Mouse (Mus musculus) stomach, postnatal 0 days (tissue): ENCODE results near the gene Wrnip1. TPM values are rescaled to one million over a fixed set of nuclear protein-coding genes. Genes with fewer than 3 reads are reported as not detected.

Source experiments
- ATAC-seq: fragments of 200-750 bp; cut with Nextera tagmentation; 2 replicates; pipeline ENCODE4 v1.8.0; 2017; ENCODE audit not compliant: low FRiP score, low TSS enrichment
- DNase-seq: peaks from one replicate; pipeline ENCODE4 v3.0.0-alpha.2; 2016; ENCODE audit warnings: low spot score
- H3K27ac ChIP-seq: fragments of 300-500 bp; sonication (generic); replicated peaks from 2 replicates; pipeline ENCODE4 v1.5.1; 2014; ENCODE audit warnings: mild to moderate bottlenecking, control low read depth
- H3K27me3 ChIP-seq: fragments of 300-500 bp; sonication (generic); 2 replicates; pipeline ENCODE4 v1.6.1; 2014; ENCODE audit warnings: low read length; ENCODE audit not compliant: control insufficient read depth, insufficient read depth
- H3K36me3 ChIP-seq: fragments of 300-500 bp; sonication (generic); 2 replicates; pipeline ENCODE4 v1.6.1; 2014; ENCODE audit warnings: low read length, mixed read lengths; ENCODE audit not compliant: control insufficient read depth, insufficient read depth
- H3K4me1 ChIP-seq: fragments of 300-500 bp; sonication (generic); replicated peaks from 2 replicates; pipeline ENCODE4 v1.6.1; 2014; ENCODE audit warnings: antibody characterized with exemption; ENCODE audit not compliant: control insufficient read depth, insufficient read depth
- H3K4me2 ChIP-seq: fragments of 300-500 bp; sonication (generic); replicated peaks from 2 replicates; pipeline ENCODE4 v1.6.1; 2014; ENCODE audit warnings: low read depth, mild to moderate bottlenecking, control low read depth, moderate library complexity
- H3K4me3 ChIP-seq: fragments of 300-500 bp; sonication (generic); 2 replicates; pipeline ENCODE4 v1.5.1; 2014; ENCODE audit warnings: low read depth, low read length, control low read depth
- H3K9ac ChIP-seq: fragments of 300-500 bp; sonication (generic); 2 replicates; pipeline ENCODE4 v1.6.1; 2014; ENCODE audit warnings: mild to moderate bottlenecking, low read length, control low read depth, mixed read lengths
- H3K9me3 ChIP-seq: fragments of 300-500 bp; sonication (generic); 2 replicates; pipeline ENCODE4 v1.6.1; 2016; ENCODE audit warnings: low read length; ENCODE audit not compliant: control insufficient read depth
- CTCF ChIP-seq: IDR thresholded peaks from 2 replicates; pipeline ENCODE4 v1.5.1; 2016; ENCODE audit warnings: antibody characterized with exemption, low read depth, mild to moderate bottlenecking, moderate library complexity
- EP300 ChIP-seq: optimal IDR thresholded peaks from 2 replicates; pipeline ENCODE3; 2016; ENCODE audit warnings: antibody characterized with exemption
- WGBS: fragments of 180-500 bp; shearing (Covaris S2); extraction: QIAGEN DNeasy Blood & Tissue Kit; methylation state at CpG from one replicate; pipeline ENCODE4 v1.1.7; 2014; 5-methylcytosine and 5-hydroxymethylcytosine counted together
- polyA plus RNA-seq: library from polyadenylated mRNA; unstranded; fragments of >200 nt; fragmentation: Nextera tagmentation; extraction: Ambion mirVana; gene quantifications from 2 replicates; pipeline ENCODE4 v1.2.1, GENCODE M21; 2015

Wrnip1 gene
- polyA plus RNA-seq, 1 experiment from 2014 or later: 14.4 TPM

- H3K4me1 ChIP-seq: no peaks in the 10 kb centered on the region
- WGBS: 72% methylated on average over 8 of the region's 8 CpGs
- no peak within 1 kb of the TSS for H3K27ac ChIP-seq
- H3K36me3 ChIP-seq: no peaks in the 10 kb centered on the region
- no peak for DNase-seq
- no peak within 1 kb of the TSS for H3K9ac ChIP-seq
- no peaks in the 10 kb centered on the region for H3K27me3 ChIP-seq
- H3K9me3 ChIP-seq: no peaks in the 10 kb centered on the region
- no peak within 1 kb of the TSS for H3K4me3 ChIP-seq
- no peak within 1 kb of the TSS for H3K4me2 ChIP-seq
- no peak for ATAC-seq
- no peak for TF ChIP-seq CTCF
- TF ChIP-seq EP300: no peak
These were observed 18.0 kb upstream of the Wrnip1 start, which contains the start of gene Mylk4 for GRCm38 (mm10) chr13:32783816-32784215. Gene Mylk4 (minus strand): TSS chr13:32783954.

GRCm38 (mm10) chr13:32787584-32787983, 14.3 kb upstream of the Wrnip1 start:
- no peak overlapping the region for H3K9ac ChIP-seq
- DNase-seq (no peak), ATAC-seq (no peak)
- H3K27ac ChIP-seq: no peak overlapping the region
- no peaks in the 10 kb centered on the region for H3K9me3 ChIP-seq
- no peaks in the 10 kb centered on the region for H3K4me1 ChIP-seq
- no peaks in the 10 kb centered on the region for H3K36me3 ChIP-seq
- TF ChIP-seq CTCF: no peak
- no peak for TF ChIP-seq EP300
- 50% methylated on average over 2 of the region's 2 CpGs for WGBS
- H3K4me3 ChIP-seq: no peak overlapping the region
- no peaks in the 10 kb centered on the region for H3K27me3 ChIP-seq
- H3K4me2 ChIP-seq: no peak overlapping the region

- H3K4me3 ChIP-seq: no peak overlapping the region
- WGBS: 75% methylated on average over 4 of the region's 4 CpGs
- H3K9ac ChIP-seq: no peak overlapping the region
- DNase-seq: no peak
- no peaks in the 10 kb centered on the region for H3K4me1 ChIP-seq
- no peak overlapping the region for H3K4me2 ChIP-seq
- no peaks in the 10 kb centered on the region for H3K9me3 ChIP-seq
- H3K27ac ChIP-seq: no peak overlapping the region
- no peak for TF ChIP-seq EP300
- no peak for TF ChIP-seq CTCF
- ATAC-seq: no peak
- H3K27me3 ChIP-seq: no peaks in the 10 kb centered on the region
- no peaks in the 10 kb centered on the region for H3K36me3 ChIP-seq
These were observed 12.1 kb upstream of the Wrnip1 start for GRCm38 (mm10) chr13:32789781-32790180.

GRCm38 (mm10) chr13:32794619-32795018, 7.2 kb upstream of the Wrnip1 start:
- H3K4me2 ChIP-seq: no peak overlapping the region
- DNase-seq (peak; percentile 17), ATAC-seq (no peak)
- no peaks in the 10 kb centered on the region for H3K4me1 ChIP-seq
- no peak overlapping the region for H3K27ac ChIP-seq
- TF ChIP-seq EP300: no peak
- TF ChIP-seq CTCF: no peak
- H3K9ac ChIP-seq: no peak overlapping the region
- 31% methylated on average over 2 of the region's 2 CpGs for WGBS
- H3K27me3 ChIP-seq: no peaks in the 10 kb centered on the region
- no peaks in the 10 kb centered on the region for H3K36me3 ChIP-seq
- H3K4me3 ChIP-seq: no peak overlapping the region
- H3K9me3 ChIP-seq: no peaks in the 10 kb centered on the region

GRCm38 (mm10) chr13:32795166-32795565, 6.7 kb upstream of the Wrnip1 start:
- DNase-seq: no peak
- WGBS: 84% methylated on average over 5 of the region's 5 CpGs
- TF ChIP-seq CTCF: no peak
- no peak for TF ChIP-seq EP300
- Histone ChIP-seq H3K27me3 (no peaks in the 10 kb centered on the region), H3K9me3 (no peaks in the 10 kb centered on the region), H3K4me3 (no peak overlapping the region), H3K9ac (no peak overlapping the region), H3K4me2 (no peak overlapping the region), H3K4me1 (no peaks in the 10 kb centered on the region), H3K27ac (no peak overlapping the region), H3K36me3 (no peaks in the 10 kb centered on the region)
- no peak for ATAC-seq

GRCm38 (mm10) chr13:32797085-32797484, 4.8 kb upstream of the Wrnip1 start:
- 86% methylated on average over 1 of the region's 1 CpGs for WGBS
- no peak overlapping the region for H3K27ac ChIP-seq
- no peak overlapping the region for H3K9ac ChIP-seq
- H3K9me3 ChIP-seq: no peaks in the 10 kb centered on the region
- DNase-seq (no peak), ATAC-seq (no peak)
- no peak overlapping the region for H3K4me2 ChIP-seq
- H3K36me3 ChIP-seq: no peaks in the 10 kb centered on the region
- H3K27me3 ChIP-seq: no peaks in the 10 kb centered on the region
- TF ChIP-seq EP300 (no peak), CTCF (peak; percentile 46)
- no peaks in the 10 kb centered on the region for H3K4me1 ChIP-seq
- no peak overlapping the region for H3K4me3 ChIP-seq
